Mouse (Mus musculus) heart, embryonic 14.5 days (tissue): ENCODE results near the gene Rasa2. TPM values are rescaled to one million over a fixed set of nuclear protein-coding genes. Genes with fewer than 3 reads are reported as not detected.
"Not testable (repeated sequence)": the region's sequence is repeated elsewhere in the genome, so short reads cannot be mapped to it uniquely, and the experiment has no call there.

Source experiments
- ATAC-seq: fragments of 200-750 bp; cut with Nextera tagmentation; 2 replicates; pipeline ENCODE4 v1.8.0; 2017; ENCODE audit warnings: low read depth, moderate TSS enrichment; ENCODE audit not compliant: insufficient number of reproducible peaks, insufficient read depth, low FRiP score
- H3K27ac ChIP-seq, 2 experiments: fragments of 200-500 bp in 1 of 2; fragments of 300-500 bp in 1 of 2; sonication (generic) in 1 of 2; replicated peaks in 1 of 2; 2 replicates each; pipeline ENCODE4 v1.5.1; 2012 to 2014; ENCODE audit warnings: low read depth in 2 of 2, low read length in 2 of 2, control low read depth in 1 of 2, mild to moderate bottlenecking in 1 of 2, mixed read lengths in 1 of 2; ENCODE audit not compliant: control insufficient read depth in 1 of 2, insufficient read depth in 1 of 2
- H3K27me3 ChIP-seq: fragments of 300-500 bp; sonication (generic); 2 replicates; pipeline ENCODE4 v1.6.1; 2014; ENCODE audit warnings: mild to moderate bottlenecking, low read length, control low read depth; ENCODE audit not compliant: control insufficient read depth, insufficient read depth
- H3K36me3 ChIP-seq: fragments of 300-500 bp; sonication (generic); 2 replicates; pipeline ENCODE4 v1.6.1; 2014; ENCODE audit warnings: mild to moderate bottlenecking, control low read depth, low read length, mixed read lengths; ENCODE audit not compliant: control insufficient read depth, insufficient read depth
- H3K4me1 ChIP-seq, 2 experiments: fragments of 200-500 bp in 1 of 2; fragments of 300-500 bp in 1 of 2; sonication (generic) in 1 of 2; 2 replicates each; pipeline ENCODE4 v1.6.1; 2012 to 2014; ENCODE audit warnings: low read length in 2 of 2, control low read depth in 1 of 2, mixed read lengths in 1 of 2; ENCODE audit not compliant: control insufficient read depth in 2 of 2, insufficient read depth in 2 of 2
- H3K4me2 ChIP-seq: fragments of 300-500 bp; sonication (generic); 2 replicates; pipeline ENCODE4 v1.6.1; 2014; ENCODE audit warnings: mild to moderate bottlenecking, low read length
- H3K4me3 ChIP-seq, 2 experiments: fragments of 200-500 bp in 1 of 2; fragments of 300-500 bp in 1 of 2; sonication (generic) in 1 of 2; 2 replicates each; pipeline ENCODE4 v1.5.1; 2012 to 2014; ENCODE audit warnings: low read length in 2 of 2, mild to moderate bottlenecking in 2 of 2, control low read depth in 1 of 2, low read depth in 1 of 2, moderate library complexity in 1 of 2; ENCODE audit not compliant: control insufficient read depth in 1 of 2, insufficient read depth in 1 of 2
- H3K9ac ChIP-seq: fragments of 300-500 bp; sonication (generic); 2 replicates; pipeline ENCODE4 v1.6.1; 2014; ENCODE audit warnings: mild to moderate bottlenecking, low read length
- H3K9me3 ChIP-seq: fragments of 300-500 bp; sonication (generic); 2 replicates; pipeline ENCODE4 v1.6.1; 2016; ENCODE audit warnings: low read length, control low read depth; ENCODE audit not compliant: control insufficient read depth
- WGBS: fragments of 180-500 bp; shearing (Covaris S2); extraction: QIAGEN DNeasy Blood & Tissue Kit; methylation state at CpG from one replicate; pipeline ENCODE4 v1.1.7; 2014; 5-methylcytosine and 5-hydroxymethylcytosine counted together
- polyA plus RNA-seq: library from polyadenylated mRNA; unstranded; fragments of >200 nt; fragmentation: Nextera tagmentation; extraction: Ambion mirVana; gene quantifications from 2 replicates; pipeline ENCODE4 v1.2.1, GENCODE M21; 2014

Gene Rasa2
- 12.6 and 14.2 TPM in 2 replicates for polyA plus RNA-seq

DNA sequence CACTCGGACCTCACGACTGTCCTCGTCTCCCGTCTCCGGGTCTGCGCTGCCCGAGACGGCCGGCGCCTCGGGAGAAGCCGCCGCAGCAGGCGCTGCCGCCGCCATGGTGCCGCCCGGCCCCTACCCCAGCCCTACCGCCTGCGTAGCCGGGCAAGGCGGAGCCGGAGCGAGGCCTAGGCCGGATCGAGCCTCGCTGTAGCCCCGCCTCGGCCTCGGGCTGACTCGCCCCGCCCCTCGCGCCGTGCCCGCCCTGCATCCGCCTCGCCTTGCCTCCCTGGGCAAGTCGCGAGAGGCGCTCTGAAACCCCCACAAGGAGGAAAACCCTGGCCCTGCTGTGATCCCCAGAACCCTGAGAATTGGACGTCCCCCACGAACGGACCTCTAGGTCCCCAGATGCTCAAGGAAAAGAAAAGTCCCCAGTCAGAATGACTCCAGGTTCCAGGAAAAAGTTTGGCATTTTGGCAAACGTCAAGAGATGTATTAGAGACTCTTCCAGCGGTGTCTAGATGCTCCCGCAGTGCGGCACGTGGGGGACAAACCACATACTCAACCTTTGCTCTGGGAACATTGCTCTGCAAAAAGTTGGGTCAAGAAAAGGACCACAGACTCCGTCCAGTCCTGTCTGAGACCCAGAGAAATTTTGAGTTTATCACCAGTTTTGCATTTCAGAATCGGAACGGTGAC is at the start of gene Rasa2:
Rasa2 (minus strand) TSS at position 229 of the 684 bp plus-strand sequence.
- no peaks in the 10 kb centered on the region for H3K36me3 ChIP-seq
- H3K4me3 ChIP-seq: peak within 1 kb of the TSS; percentile 96 to 97
- peak within 1 kb of the TSS; percentile 87 to 97 for H3K27ac ChIP-seq
- 2% methylated on average over 45 of the region's 52 CpGs for WGBS
- H3K4me1 ChIP-seq: peaks cover 8 to 12% of the 10 kb centered on the region in 2 experiments
- H3K9me3 ChIP-seq: no peaks in the 10 kb centered on the region
- peak within 1 kb of the TSS; percentile 98 for H3K9ac ChIP-seq
- H3K27me3 ChIP-seq: no peaks in the 10 kb centered on the region; the same call in 1 of the 2 replicates
- peak within 1 kb of the TSS; percentile 74 for H3K4me2 ChIP-seq
- peak; percentile 98 for ATAC-seq

DNA sequence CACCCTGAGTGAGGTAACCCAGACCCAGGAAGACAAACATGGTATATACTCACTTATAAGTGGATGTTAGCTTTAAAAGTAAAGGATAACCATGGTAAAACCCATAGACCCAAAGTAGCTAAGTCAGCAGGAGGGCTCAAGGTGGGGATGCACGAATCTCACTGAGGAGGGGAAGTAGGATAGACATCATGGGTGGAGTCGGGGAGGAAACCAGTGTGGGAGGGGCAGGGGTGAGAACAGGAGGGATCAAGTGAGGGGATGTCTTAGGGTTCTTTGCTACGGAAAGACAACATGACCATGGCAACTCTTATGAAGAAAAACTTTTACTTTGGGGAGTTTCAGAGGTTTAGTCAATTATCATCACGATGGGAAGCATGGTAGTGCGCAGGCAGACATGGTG is 47.2 kb upstream of the Rasa2 start:
- H3K27me3 ChIP-seq: no peaks in the 10 kb centered on the region
- ATAC-seq: no peak
- WGBS: 79% methylated on average over 5 of the region's 5 CpGs
- H3K4me1 ChIP-seq: no peaks in the 10 kb centered on the region
- no peak overlapping the region for H3K4me2 ChIP-seq
- no peak overlapping the region for H3K9ac ChIP-seq
- H3K4me3 ChIP-seq: no peak overlapping the region
- H3K9me3 ChIP-seq: no peaks in the 10 kb centered on the region
- peaks cover 16% of the 10 kb centered on the region for H3K36me3 ChIP-seq
- H3K27ac ChIP-seq: no peak overlapping the region

DNA sequence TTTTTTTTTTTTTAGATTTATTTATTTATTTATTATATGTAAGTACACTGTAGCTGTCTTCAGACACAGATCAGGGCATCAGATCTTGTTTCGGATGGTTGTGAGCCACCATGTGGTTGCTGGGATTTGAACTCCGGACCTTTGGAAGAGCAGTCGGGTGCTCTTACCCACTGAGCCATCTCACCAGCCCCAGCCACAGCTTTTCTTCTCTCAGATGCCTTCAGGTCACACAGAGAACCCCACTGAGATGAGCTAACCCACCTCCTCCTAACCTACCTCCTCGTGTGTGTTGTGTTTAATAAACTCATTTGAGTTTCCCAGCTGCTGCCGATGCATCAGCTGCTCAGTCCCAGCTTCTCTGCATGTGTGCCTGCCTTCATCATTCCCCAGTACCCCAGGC is 46.3 kb upstream of the Rasa2 start:
- H3K36me3 ChIP-seq: peaks cover 12% of the 10 kb centered on the region
- not testable (repeated sequence) for H3K27me3 ChIP-seq, H3K4me2 ChIP-seq, H3K9me3 ChIP-seq, H3K27ac ChIP-seq, H3K4me3 ChIP-seq, ATAC-seq, H3K4me1 ChIP-seq, H3K9ac ChIP-seq
- WGBS: 87% methylated on average over 5 of the region's 5 CpGs

DNA sequence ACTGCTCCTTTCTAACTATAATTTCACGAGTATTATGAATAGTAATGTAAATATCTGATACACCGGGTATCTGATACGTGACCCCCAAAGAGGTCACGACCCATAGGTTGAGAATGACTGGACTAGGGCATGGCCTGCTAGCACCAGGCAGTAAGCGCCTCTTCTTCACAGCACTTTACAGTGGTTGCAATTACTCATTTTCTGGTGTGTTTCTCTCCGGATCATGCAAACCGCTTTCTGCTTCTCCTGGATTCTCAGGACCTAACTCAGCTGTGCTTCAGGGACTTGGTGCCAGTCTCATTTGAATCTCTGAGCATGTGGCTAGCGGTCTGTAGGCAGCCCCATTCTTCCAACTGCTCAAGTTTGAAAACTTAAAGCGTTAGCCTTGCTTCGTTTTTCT is 45.3 kb upstream of the Rasa2 start:
- Histone ChIP-seq H3K9me3 (no peaks in the 10 kb centered on the region), H3K27ac (no peak overlapping the region), H3K4me2 (no peak overlapping the region), H3K27me3 (no peaks in the 10 kb centered on the region), H3K36me3 (peaks cover 5% of the 10 kb centered on the region; the same call in 1 of the 2 replicates), H3K4me1 (no peaks in the 10 kb centered on the region), H3K9ac (no peak overlapping the region), H3K4me3 (no peak overlapping the region)
- ATAC-seq: no peak
- WGBS: 85% methylated on average over 10 of the region's 10 CpGs

DNA sequence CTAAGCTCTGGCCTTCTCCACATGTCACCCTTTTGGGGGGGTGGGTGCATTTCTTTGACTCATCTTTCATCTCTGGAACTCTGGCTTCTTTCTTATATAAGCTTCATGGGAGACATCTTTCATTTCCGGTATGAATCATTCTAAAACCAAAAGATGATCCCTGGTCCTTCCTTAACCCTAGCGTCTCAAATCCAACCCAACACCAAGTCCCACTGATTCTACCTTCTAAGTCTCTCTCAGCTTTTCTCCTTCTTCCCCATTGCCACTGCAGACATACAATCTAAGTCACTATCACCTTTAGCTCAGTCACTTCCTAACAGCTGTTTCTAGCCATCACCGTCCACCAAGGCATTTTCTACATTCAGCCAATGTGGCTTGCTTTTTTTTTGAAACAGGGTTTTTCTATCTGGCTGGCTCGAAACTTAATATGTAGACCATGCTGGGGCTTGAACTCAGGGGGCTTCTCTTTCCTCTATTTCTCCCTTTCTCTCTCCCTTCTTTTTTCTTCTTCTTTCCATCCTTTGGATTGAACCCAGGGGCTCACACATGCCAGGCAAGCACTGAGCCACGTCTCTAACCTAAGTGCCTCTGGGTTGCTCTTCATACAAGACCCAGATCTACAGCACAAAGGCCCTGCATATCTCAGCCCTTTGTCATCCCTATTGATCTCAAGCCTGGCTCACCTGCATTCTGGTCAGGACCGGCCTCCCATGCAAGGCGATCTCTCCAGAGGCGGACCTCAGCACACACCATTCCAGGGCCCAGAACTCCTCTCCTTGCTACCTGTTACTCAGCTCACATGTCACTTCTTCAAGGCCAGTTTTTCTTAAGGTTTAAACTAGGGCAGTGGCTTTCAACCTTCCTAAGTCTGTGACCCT is 44.6 kb upstream of the Rasa2 start:
- 87% methylated on average over 8 of the region's 8 CpGs for WGBS
- H3K4me1 ChIP-seq: no peaks in the 10 kb centered on the region
- no peak overlapping the region for H3K4me3 ChIP-seq
- H3K9ac ChIP-seq: no peak overlapping the region
- no peaks in the 10 kb centered on the region for H3K27me3 ChIP-seq
- no peak overlapping the region for H3K27ac ChIP-seq
- no peaks in the 10 kb centered on the region for H3K9me3 ChIP-seq
- no peaks in the 10 kb centered on the region for H3K36me3 ChIP-seq
- no peak for ATAC-seq
- no peak overlapping the region for H3K4me2 ChIP-seq

DNA sequence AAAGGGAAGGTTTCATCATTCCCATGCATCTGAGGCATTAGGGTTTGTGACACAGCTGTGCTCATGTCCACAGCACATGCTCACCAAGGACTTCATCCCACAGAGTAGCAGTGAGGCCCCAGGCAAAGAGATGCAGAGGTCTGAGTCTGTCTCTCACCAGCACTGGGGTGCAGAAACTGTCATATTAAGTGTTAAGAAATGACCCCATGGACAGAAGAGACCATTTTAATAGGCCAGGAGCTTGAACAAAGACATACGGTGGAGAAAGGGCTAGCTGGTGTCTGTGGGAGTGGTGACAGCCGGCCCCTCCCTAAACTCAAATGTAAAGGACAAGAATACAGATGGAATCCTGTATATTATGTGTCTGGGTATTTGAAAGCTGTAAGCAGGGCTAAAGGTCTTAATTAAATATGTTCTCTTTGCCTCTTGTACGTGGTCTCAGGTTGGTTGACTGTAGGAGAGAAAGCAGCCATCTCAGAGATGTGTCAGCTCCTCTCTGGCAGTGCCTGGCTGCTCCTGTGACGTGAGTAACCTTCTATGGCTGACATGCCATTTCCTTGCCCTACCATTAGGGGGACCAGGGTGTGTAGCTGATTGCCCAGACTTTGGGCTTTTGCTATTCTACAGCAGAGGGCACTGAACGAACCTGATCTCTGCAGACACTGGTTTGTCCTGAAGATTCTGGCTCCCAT is 43.8 kb upstream of the Rasa2 start:
- no peaks in the 10 kb centered on the region for H3K36me3 ChIP-seq
- H3K27ac ChIP-seq: no peak overlapping the region
- no peaks in the 10 kb centered on the region for H3K27me3 ChIP-seq
- H3K4me3 ChIP-seq: no peak overlapping the region
- no peak overlapping the region for H3K4me2 ChIP-seq
- H3K9me3 ChIP-seq: no peaks in the 10 kb centered on the region
- peak; percentile 77 for ATAC-seq
- no peak overlapping the region for H3K9ac ChIP-seq
- no peaks in the 10 kb centered on the region for H3K4me1 ChIP-seq
- WGBS: 29% methylated on average over 5 of the region's 5 CpGs

DNA sequence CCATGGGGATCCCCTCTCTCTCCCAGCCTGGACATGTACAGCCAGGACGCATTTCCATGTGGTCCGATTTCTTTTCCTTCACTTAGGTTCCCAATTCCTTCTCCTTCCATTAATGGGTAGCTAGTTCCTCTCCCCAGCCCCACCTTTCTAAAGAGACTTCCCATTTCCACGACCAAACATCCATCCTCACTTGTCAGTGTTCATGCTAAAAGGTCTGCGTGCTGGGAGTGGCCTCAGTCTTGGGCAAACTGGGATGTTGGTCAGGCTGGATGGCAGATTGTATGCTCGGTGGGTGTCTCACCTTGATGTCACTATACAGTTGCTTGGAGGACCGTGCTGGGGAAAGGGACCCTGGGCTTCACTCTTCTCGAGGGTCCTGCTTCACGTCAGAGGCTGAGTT is 42.9 kb upstream of the Rasa2 start:
- Histone ChIP-seq H3K36me3 (no peaks in the 10 kb centered on the region), H3K9ac (no peak overlapping the region), H3K4me3 (no peak overlapping the region), H3K27me3 (no peaks in the 10 kb centered on the region), H3K4me1 (peaks cover 0 to 3% of the 10 kb centered on the region in 2 experiments; a peak in 1 of 4 replicates), H3K9me3 (no peaks in the 10 kb centered on the region), H3K27ac (no peak overlapping the region), H3K4me2 (no peak overlapping the region)
- 87% methylated on average over 8 of the region's 8 CpGs for WGBS
- no peak for ATAC-seq
